Mouse (Mus musculus) gastrocnemius, postnatal 10 days (tissue): ENCODE measurements around the gene Hdac11. TPM values are rescaled to one million over a fixed set of nuclear protein-coding genes. Genes with fewer than 3 reads are reported as not detected.
A peak's percentile ranks its signal among the peaks of the same experiment; 100 is the strongest.
"Not testable (repeated sequence)": the region's sequence is repeated elsewhere in the genome, so short reads cannot be mapped to it uniquely, and the experiment has no call there.

Source experiments
- DNase-seq: peaks from one replicate; pipeline ENCODE4 v3.0.0; 2021; ENCODE audit warnings: mixed read lengths
- long read RNA-seq, 2 experiments: library from polyadenylated mRNA; stranded (forward); transcript quantifications; one replicate each; pipeline ENCODE4 v2.0.0; 2021
- total RNA-seq, 2 experiments: library from RNA; stranded (reverse); gene quantifications; 2 replicates each; pipeline ENCODE4 v1.2.3; 2021

The Hdac11 gene
- total RNA-seq, result 10 to 100 TPM; 14.1 to 17.2 TPM
- long read RNA-seq, experiment 1, transcript Hdac11-201 (10 exons, 2,653 nt), result major isoform, 7 of 10 reads
- long read RNA-seq, experiment 1, partial matches to known transcripts, result 1 of 10 reads
- long read RNA-seq, experiment 1, other reads (novel, unspliced or antisense), result 2 of 10 reads
- long read RNA-seq, experiment 2, transcript Hdac11-201 (10 exons, 2,653 nt), result major isoform, 13 of 15 reads
- long read RNA-seq, experiment 2, partial matches to known transcripts, result 0 of 15 reads
- long read RNA-seq, experiment 2, other reads (novel, unspliced or antisense), result 2 of 15 reads

DNA sequence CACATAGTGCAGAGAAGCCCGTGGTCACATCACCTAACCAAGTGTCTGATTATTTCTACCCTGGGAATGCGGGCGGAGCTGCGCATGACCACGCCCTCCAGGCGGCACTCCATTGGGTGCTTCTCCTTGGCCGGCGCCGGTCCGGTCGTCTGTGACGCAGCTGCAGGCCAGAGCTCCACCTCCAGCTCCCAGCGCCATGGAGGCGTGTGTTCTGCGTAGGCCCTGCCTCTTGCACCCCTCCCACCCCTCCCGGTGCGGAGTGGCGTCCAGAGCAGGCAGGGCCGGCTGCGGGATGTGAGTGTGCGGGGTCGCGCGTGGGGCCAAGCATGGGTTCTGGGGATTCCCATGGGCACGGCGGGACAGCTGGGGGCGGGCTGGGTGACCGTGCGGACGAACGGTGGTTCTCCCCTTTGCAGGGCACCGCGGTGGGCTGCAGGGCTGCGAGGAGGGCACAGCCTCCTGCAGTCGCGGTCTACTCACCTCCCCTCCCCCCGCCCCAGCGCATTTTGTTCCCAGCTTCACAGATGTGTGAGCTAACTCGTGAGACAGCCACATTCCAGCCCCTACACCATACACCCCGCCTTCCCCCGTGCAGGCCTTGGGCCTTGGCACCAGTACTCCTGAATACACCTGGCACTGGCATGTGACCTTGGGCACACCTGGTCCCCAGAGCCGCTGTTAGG lies at the start of gene Hdac11:
Gene Hdac11 (plus strand): TSS at position 112 of the 683 bp plus-strand sequence.
- DNase-seq, result peak; percentile 84

DNA sequence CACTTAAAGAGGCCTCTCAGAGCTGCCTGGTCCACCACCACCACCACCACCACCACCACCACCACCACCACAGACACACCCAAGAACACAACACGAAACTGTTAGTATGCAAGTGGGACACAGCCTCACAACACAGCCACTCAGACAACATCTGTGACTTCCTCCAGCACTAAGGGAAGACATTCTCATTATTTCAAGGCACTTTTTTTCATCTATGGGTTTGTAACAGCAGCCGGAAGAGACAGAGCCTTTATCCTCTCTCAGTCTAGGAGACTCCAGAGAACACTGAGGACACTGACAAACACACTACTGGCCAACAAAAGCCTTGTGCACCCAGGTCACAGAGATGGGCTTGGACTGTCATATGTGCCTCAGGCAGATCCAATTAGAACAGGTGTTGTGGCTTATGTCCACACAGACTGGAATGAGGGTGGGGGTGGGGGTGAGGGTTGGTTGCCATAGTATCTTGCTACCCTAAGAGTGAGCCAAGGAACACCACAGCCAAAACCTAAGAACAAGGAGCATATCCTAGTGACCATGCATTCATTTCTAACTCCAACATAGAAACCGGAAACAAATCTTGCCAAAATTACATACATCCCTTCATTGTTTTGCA lies 48.1 kb upstream of the Hdac11 start:
- no peak for DNase-seq

DNA sequence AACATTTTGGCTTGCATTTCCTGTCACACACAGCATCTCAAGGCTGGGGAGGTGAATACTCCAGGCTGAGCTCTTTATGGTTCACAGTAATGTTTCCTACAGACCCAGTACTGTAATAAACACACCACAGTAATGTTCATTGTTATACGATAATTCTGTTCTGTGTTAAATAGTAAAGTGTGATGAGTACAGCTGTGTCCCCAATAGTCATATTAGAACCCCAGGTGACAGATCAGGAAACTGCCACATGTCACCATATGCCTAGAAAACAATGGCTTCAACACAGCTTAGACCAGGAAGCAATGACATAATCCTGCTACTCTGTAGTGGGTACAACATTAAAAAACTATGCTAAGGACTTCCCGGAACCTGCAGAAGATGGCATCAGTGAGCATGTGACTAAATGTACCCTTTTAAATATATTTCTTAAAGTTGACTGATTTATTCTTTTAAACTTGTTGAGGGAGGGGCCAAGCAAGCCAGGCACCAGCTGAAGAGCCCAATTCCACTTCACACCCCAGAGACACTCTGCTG lies 47.5 kb upstream of the Hdac11 start:
- DNase-seq, result no peak

DNA sequence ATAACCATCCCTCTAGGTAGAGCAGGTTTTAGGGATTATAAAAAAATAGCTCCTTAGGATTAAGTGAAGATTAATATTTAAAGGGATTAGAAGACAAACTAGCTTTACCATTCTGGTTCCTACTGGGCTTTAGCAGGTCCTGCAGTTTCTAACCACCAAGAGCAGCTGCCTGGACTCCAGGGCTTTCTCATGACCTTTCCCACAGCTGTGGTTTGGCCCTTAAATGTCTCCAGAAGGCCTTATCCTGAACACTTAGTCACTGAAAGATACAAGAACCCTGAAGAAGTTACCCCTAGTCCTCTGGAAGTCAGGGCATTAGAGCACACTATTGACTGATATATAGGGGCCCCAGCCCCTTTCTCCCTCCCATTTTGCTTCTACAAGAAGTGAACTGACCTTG lies 47.0 kb upstream of the Hdac11 start:
- DNase-seq, result no peak

DNA sequence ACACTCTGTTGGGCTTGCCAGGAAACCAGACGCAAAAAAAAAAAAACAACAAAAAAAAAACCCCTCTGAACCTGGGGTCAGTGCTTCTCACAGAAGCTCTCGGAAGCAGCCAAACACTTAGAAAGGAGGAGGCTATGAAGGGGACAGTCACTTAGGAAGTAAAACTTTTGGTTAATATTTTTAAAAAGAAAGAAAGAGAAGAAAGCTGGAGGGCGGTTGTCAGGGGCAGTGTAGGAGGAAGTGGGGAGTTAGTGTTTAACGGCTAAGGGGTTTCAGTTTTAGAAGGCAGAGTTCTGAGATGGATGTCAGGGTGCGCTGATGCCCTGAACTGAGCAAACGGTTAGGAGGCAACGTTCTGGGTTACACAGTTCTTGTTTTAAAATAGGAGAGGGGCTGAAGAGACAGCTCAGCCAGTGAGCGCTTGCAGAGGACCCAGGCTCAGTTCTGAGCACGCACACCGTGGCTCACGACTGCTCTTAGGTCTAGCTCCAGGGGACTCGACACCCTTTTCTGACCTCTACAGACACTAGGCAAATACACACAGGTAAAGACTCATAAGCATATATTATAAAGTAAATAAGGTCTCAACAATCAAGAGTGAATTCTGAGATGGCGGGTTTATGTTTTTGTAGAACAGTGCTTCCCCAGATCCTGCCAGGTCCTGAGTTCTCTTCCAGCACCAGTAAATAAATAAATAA lies 46.0 kb upstream of the Hdac11 start:
- no peak for DNase-seq

DNA sequence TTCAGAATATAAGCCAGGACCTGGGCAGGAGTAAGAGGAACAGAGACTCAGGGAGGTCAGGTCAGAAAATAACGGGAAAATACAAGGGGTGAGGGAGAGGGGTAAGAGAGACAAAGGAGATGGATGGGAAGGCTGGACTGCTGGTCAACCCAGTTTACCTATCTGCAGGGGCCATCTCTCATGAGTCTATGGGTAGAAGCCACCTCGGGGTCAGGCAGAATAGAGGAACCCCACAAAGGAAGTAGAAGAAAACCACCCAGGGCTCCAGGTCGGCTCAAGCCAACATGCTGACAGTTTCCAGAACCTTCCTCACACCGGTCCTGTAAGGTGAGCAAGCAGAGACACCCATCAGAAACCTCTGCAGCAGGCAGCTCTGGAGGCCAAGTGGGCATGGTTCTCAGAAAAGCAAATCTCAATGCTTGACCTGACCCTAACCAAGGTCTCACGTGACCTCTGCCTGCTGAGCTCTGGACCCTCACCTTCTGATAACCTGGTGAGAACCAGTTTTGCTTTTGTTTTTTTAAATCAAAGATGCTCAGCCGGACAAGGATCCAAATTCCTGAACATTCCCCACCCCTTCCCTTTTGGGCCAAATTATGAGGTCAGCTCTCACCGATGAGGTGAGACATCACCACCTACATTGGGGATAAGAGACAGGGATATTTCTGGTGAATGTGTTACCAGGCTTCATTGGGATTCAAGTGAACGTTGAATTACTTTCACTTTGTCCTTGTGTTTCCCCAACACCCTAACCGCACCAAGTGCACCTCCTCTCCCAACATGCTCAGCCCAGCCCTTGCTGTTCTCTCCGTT lies 45.1 kb upstream of the Hdac11 start:
- DNase-seq, result no peak

DNA sequence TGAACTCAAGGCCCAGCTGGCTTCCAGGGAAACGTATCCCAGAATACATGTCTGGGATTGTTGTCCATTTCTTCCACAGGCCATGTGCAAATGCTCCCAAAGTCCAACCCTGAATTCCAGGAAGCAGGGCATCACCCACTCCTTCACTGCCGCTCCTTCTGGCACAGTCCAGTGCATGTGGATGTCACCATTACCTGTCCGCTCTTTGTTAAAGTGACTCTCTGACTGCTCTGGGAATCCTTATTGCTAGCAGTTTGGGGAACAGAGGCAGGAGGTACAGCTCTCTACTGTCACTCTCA lies 44.6 kb upstream of the Hdac11 start:
- no peak for DNase-seq

DNA sequence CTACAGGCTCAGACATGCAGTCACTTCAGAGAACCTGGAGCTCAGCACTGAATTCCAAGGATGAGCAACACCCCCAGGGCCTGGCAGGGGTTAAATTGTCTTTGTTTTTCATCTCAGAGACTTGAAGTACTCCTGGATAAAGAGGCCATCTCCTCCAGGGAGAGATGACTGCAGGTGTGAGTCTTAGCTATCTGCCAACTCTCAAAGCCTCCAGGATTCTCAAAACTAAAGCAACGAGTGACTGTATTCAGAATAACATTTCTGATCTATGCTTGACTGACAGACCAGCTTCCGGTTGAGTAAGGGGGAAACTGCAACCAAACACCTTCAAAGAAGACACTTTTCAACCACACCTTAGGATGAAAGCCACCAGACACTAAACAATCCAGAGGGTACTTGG lies 41.7 kb upstream of the Hdac11 start:
- no peak for DNase-seq

DNA sequence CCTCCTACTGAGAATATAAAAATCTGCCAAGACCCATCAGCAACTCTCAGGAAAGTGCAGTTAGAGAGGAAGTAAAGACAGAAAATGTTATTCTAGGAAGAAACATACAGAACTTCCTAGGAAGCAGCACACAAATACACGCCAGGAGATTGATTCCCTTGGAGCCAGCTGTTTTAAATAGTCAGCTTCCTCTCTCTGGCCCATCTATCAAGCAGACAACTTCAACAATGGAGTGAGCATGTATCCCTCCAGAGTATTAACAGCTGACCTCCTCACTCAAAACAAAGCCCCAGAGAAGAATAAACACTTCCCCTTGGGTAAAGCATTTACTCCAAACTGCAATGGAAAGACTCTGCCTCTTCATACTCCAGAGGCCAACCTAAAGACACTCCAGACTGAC lies 41.3 kb upstream of the Hdac11 start:
- DNase-seq, result no peak

DNA sequence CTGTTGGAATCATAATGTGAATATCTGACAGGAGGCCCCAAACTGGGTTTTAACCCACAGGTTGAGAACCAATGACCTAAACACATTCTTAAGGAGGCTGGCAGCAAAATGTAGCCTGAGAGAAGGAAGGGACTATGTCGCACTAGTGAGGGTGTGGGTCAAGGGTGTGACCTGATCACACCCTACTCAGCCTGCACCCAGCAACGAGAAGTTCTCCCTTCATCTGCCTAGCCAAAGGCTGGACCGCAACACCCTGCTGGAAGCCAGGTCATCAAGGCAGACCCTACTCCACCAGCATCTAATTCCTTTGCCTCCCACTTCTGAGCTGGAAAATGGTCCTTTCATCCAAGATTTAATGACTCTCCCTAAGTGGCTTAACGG lies 40.6 kb upstream of the Hdac11 start:
- no peak for DNase-seq

DNA sequence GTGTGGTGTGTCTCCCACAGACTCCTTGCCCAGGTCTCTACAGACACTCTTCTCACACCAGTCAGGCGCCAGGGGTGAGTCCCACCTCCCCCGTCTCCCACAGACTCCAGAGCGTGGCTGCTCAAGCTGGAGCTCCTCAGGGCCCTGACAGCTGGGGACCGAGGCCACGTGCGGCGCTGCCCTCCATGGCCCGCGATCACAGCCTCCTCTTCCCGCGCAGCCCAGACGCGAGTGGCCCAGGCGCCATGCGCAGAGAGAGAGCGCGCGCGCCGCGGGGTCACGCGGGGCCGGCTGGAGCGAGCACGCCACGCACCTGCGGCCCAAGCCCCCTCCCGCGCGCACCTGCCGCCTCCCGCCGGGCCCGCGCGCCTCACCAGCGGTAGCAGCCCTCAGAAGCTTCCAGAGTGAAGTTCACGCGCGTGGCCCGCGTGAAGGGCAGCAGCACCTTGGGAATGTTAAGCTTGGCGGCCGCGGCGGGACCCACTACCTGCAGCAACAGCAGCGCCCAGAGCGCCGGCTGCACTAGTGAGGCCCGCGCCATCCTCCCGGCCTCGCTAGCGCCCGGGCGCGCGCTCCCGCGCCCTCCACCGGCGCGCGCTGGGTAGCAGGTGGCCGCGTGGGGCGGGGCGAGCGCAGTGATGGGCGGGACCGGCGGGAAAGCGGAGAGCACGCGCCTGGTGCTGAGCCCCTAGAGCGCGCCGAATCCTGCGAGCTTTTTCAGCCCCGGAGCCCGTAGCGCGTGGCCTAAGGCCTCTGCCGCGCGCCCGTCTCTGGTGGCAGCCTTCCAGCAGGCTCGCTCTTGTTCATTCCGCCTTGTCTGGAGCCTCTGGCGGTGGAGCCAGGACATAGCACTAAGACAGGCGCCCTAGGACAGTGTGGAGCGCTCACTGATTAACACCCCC lies 40.0 kb upstream of the Hdac11 start, which contains the start of gene Nup210:
Gene Nup210 (minus strand): TSS at position 586 of the 902 bp plus-strand sequence.
- DNase-seq, result peak; percentile 98

DNA sequence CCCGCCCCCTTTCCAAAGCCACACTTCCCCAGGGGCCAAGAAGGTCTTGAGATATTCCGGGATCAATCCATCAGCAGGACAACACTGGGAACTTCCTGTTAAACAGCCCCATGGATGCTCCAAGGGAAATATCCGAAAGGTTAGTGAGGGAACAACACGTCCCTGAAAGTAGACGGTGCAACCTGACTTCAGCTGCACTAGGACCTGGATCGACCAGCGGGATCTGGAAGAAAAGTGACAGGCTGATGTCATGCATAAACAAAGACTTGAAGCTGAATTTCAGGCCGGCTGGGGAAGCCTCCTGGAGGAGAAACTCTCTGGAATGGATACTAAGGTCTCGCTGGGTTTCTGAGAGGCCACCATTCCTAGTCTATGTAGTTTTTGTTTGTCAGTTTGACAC lies 39.3 kb upstream of the Hdac11 start:
- no peak for DNase-seq

DNA sequence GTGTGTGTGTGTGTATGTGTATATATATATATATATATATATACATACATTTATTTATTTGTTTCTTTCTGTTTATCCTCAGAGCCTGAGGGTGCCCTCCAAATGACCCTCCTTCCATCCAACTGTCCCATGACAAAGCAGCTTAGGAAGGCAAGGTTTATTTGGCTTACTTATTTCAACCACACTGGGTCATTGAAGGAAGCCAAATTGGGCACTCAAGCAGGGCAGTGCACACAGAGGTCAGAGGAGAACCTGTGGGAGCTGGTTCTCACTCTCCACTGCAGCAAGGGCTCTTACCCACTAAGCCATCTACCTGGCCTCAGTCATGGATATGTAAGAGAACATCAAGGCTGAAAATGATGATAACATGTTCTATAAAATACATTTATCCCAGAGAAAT lies 37.9 kb upstream of the Hdac11 start:
- DNase-seq, result no peak

DNA sequence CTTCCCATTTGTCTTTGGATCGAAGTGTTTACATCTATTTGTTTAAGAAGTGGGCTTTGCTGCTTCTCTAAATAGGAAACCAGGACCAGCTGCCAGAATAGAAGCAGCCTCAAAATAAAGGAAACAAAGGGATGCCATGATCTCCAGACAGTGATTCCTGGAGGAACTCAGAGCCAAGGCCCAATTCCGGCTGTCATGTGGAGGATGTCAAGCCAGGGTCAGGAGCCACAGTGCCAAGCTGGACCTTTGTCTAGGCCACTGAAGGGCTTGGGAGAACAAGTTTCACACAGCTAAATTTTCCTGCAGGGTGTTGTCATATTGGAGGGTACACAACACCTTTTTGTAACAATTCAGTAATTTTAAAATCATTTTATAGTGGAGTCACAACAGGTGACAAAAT lies 36.3 kb upstream of the Hdac11 start:
- DNase-seq, result no peak

DNA sequence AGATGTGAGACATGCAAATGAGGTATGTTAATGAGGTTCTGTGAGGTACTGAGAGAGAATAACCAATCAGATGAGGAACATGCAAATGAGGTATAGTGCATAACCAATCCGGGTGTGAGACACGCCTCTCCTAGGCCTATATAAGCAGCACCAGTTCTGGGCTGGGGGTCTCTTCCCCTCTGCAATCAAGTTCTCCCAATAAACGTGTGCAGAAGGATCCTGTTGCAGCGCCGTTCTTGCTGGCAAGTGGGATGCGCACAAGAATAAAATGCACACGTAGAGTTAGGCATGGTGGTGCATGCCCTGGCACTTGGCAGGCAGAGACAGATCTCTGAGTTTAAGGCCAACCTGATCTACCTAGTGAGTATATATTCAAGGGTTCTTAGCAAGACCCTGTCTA lies 35.4 kb upstream of the Hdac11 start:
- not testable (repeated sequence) for DNase-seq

DNA sequence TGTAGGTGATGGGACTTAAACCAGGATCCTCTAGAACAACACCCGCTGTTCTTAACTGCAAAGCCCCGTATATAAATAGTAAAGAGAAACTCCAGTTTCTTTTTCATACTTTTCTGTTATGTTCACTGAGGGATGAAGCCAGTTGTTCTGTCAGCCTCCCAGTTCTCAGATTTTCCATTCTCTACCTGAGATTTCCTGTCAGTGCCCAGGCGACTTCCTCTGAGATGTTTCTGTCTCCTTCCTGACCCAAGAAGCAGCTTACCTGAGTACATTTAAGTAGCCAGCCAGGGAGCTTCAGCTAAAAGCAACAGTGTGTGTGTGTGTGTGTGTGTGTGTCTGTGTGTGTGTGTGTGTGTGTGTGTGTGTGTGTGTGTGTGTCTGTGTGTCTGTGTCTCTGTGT lies 33.0 kb upstream of the Hdac11 start:
- no peak for DNase-seq

DNA sequence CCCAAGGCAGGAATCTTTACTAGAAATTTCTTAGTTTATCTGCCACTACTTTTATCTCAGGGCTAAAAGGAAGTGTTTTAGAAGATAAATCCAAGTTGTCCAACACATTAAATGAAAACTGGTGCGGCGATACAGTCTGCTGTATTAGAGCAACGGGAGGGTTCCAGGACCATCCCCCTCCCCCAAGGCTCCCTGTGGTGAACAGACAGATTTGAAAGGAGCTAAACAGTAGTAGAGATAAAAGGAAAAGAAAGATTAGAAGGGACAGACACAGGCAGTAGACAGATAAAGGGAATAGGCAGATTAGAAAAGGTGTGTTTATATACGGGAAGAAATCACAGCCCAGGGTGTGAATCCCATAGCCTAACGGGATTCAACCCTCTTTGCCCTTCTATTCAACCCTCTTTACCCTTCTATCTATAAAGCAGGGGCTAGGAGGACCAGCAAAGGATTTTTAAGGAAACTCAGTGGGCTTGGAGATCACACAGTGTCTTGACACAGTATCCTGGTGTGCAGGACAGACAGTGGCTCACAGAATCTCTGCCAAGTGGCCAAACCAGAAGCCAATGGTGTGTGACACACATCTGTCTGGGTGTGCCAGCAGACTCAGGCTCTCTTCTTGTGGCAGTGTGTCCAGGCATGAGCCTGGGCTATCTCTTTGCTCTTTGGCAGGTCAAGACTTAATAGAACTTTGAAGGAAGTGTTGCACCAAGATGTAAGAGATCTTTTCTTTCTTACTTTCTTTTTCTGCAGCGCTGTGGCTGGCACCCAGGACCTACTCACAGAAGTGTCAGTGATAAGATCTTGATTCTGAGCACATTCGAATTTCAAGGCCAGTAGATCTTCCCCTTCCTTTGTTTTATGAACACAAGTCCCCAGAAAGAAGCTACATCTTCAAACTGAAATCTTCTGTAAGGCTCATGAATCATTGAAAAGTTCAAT lies 31.9 kb upstream of the Hdac11 start:
- DNase-seq, result no peak

DNA sequence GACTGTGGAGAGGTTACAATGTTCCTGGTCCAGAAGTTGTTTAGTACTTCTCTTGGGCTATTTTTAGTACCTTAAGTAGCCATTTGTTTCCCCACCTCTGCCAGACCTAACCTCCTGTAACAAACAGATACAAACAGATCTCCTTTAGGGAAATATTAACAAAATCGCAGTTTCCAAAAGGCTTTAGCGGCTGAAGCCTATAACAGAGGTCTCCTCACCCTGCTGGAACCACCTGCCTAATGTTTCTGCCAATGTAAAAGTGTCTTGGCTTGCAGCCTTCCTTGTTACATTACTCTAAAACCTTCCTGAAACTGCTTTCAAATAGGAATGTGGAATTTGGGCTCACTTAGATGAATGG lies 31.3 kb upstream of the Hdac11 start:
- no peak for DNase-seq

DNA sequence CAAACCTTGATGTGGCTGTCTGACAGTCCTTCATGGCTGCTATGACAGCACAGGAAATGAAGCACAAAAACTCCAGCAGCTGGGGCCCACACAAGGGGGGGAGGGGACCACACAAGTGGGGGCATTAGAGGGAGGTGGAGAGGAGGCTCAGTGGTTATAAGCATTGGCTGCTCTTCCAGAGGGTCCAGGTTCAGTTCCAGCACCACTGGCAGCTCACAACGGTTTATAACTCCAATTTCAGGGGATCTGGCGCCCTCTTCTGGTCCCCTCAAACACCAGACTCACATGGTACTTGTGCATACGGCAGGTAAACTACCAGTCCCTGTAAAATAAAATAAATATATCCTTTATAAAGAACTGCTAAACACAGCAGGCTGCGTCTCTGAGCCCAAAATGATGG lies 27.5 kb upstream of the Hdac11 start:
- DNase-seq, result no peak

DNA sequence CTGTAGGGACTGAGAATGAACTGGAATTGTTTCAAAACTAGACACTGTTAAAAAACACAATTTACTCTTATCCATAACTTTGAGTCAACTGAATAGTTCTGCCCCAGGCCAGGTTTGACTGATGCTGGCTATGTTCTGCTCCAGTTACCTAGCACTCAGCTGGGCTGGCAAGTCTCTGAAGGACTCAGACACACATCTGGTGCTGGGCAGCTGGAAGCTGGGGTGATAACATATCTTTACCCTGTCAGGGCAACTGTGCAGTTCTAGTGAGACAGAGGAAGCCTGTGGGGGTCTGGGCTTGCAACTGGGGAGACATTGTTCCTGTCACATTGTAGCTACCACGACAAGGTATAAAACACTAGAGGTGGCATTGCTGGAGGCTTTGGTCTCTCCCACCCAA lies 25.6 kb upstream of the Hdac11 start:
- no peak for DNase-seq
